Mouse (Mus musculus): ENCODE results near the gene OR5BS1P. TPM values are rescaled to one million over a fixed set of nuclear protein-coding genes. Genes with fewer than 3 reads are reported as not detected.

The OR5BS1P gene
- polyA plus RNA-seq, 1 experiment from 2014 or later = not detected

- no peak overlapping the region for H3K4me3 ChIP-seq (ENCODE audit: low read length)
- H3K27ac ChIP-seq (ENCODE audit: low read depth, low read length) = no peak overlapping the region
- no peak overlapping the region for H3K9ac ChIP-seq (ENCODE audit: low read depth, low read length)
- no peak overlapping the region for H3K4me2 ChIP-seq (ENCODE audit: low read length)
- no peaks in the 10 kb centered on the region for H3K27me3 ChIP-seq (replicated peaks; ENCODE audit: control insufficient read depth, insufficient read depth, low read length)
- 76% methylated on average over 10 of the region's 10 CpGs for WGBS
- H3K4me1 ChIP-seq (ENCODE audit: control insufficient read depth, insufficient read depth, low read depth, low read length) = no peaks in the 10 kb centered on the region
- H3K9me3 ChIP-seq (ENCODE audit: control insufficient read depth, low read length) = no peaks in the 10 kb centered on the region
- H3K36me3 ChIP-seq (ENCODE audit: control insufficient read depth, insufficient read depth, low read length) = no peaks in the 10 kb centered on the region
- no peak for ATAC-seq
Measured at GRCm38 (mm10) chr15:98474958-98475357, 5.3 kb downstream of the OR5BS1P start.

DNA sequence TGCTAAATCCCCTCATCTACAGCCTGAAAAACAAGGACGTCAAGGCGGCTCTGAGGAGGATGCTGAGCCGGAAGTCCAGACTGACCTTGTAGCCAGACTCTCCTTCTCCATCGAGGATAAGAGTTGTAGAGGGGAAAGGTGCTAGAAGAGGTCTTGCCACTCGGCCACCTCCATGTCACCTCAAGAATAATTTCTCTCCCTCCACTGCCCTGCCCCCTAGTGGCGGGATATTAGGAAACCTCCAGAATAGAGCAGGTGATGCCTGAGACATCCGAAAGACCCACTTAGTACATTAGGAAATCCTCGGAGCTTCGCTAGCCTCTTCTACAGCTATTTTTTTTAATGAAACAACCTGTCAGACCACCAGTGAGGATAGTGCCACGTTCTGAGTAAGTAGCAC, 5.7 kb downstream of the OR5BS1P start:
- Histone ChIP-seq H3K36me3 (ENCODE audit: control insufficient read depth, insufficient read depth, low read length) (no peaks in the 10 kb centered on the region), H3K9me3 (ENCODE audit: control insufficient read depth, low read length) (no peaks in the 10 kb centered on the region), H3K4me3 (ENCODE audit: low read length) (no peak overlapping the region), H3K4me1 (ENCODE audit: control insufficient read depth, insufficient read depth, low read depth, low read length) (no peaks in the 10 kb centered on the region), H3K27ac (ENCODE audit: low read depth, low read length) (no peak overlapping the region), H3K4me2 (ENCODE audit: low read length) (no peak overlapping the region), H3K27me3 (replicated peaks; ENCODE audit: control insufficient read depth, insufficient read depth, low read length) (no peaks in the 10 kb centered on the region), H3K9ac (ENCODE audit: low read depth, low read length) (no peak overlapping the region)
- no peak for ATAC-seq
- 60% methylated on average over 10 of the region's 10 CpGs for WGBS

DNA sequence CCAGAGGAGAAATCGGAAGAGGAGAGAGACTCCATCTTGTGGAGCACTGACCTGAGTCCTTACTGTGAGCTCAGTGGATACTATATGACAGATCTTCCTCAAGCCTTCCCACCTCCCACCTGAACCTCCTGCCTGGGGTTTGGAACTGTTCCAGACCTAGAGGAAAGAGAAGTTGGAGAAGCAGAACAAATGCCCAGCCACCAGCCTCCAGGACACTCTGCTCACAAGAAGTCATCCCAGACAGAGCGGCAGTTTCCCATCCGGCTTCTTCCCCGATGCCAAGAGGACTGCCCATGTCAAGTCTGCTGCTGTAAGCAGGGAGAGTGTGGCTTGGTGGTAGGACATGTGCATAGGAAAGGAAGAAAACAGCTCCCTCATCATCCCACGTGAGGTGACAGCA, 6.6 kb downstream of the OR5BS1P start:
- 75% methylated on average over 5 of the region's 5 CpGs for WGBS
- no peaks in the 10 kb centered on the region for H3K9me3 ChIP-seq (ENCODE audit: control insufficient read depth, low read length)

GRCm38 (mm10) chr15:98479568-98480102, 9.9 kb downstream of the OR5BS1P start:
- Histone ChIP-seq H3K4me2 (ENCODE audit: low read length) (no peak overlapping the region), H3K4me3 (ENCODE audit: low read length) (no peak overlapping the region), H3K27ac (ENCODE audit: low read depth, low read length) (no peak overlapping the region), H3K36me3 (ENCODE audit: control insufficient read depth, insufficient read depth, low read length) (no peaks in the 10 kb centered on the region), H3K4me1 (ENCODE audit: control insufficient read depth, insufficient read depth, low read depth, low read length) (no peaks in the 10 kb centered on the region), H3K27me3 (replicated peaks; ENCODE audit: control insufficient read depth, insufficient read depth, low read length) (no peaks in the 10 kb centered on the region), H3K9me3 (ENCODE audit: control insufficient read depth, low read length) (no peaks in the 10 kb centered on the region), H3K9ac (ENCODE audit: low read depth, low read length) (no peak overlapping the region)
- 79% methylated on average over 7 of the region's 7 CpGs for WGBS
- no peak for ATAC-seq

More for the DNA sequence above, 6.6 kb downstream of the OR5BS1P start:
- no peak for ATAC-seq
- Histone ChIP-seq H3K4me1 (ENCODE audit: control insufficient read depth, insufficient read depth, low read depth, low read length) (no peaks in the 10 kb centered on the region), H3K4me2 (ENCODE audit: low read length) (no peak overlapping the region), H3K9ac (ENCODE audit: low read depth, low read length) (no peak overlapping the region), H3K27me3 (replicated peaks; ENCODE audit: control insufficient read depth, insufficient read depth, low read length) (no peaks in the 10 kb centered on the region), H3K4me3 (ENCODE audit: low read length) (no peak overlapping the region), H3K36me3 (ENCODE audit: control insufficient read depth, insufficient read depth, low read length) (no peaks in the 10 kb centered on the region), H3K27ac (ENCODE audit: low read depth, low read length) (no peak overlapping the region)

DNA sequence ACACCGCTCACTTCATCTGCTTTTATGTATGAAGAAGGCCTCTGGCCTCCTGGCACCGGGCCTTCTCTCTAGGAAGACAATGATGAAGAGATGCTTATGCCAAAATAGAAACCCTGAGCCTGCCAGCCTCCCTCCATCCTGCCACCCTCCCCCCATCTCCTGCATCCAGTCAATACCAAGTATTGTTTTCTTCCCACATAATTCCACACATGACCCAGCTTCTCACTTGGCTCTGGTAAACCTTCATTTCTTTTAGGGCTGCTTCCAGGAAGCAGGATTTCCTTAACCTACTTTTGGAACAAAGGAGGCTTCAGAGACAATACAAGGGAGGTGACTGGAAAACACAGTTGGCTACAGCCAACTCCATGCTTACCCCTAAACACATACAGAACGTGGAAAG, 13.0 kb downstream of the OR5BS1P start, which contains the start of gene Lalba:
Gene Lalba, minus strand, starts transcription at position 21 of the 400 bp plus-strand sequence.
- ATAC-seq = no peak
- H3K4me2 ChIP-seq (ENCODE audit: low read length) = no peak within 1 kb of the TSS
- 67% methylated on average over 3 of the region's 3 CpGs for WGBS

GRCm38 (mm10) chr15:98483907-98484886, 14.5 kb downstream of the OR5BS1P start:
- no peaks in the 10 kb centered on the region for H3K27me3 ChIP-seq (replicated peaks; ENCODE audit: control insufficient read depth, insufficient read depth, low read length)
- 78% methylated on average over 18 of the region's 18 CpGs for WGBS
- H3K4me1 ChIP-seq (ENCODE audit: control insufficient read depth, insufficient read depth, low read depth, low read length) = no peaks in the 10 kb centered on the region
- H3K4me3 ChIP-seq (ENCODE audit: low read length) = no peak overlapping the region
- H3K9ac ChIP-seq (ENCODE audit: low read depth, low read length) = no peak overlapping the region
- no peak overlapping the region for H3K4me2 ChIP-seq (ENCODE audit: low read length)
- no peaks in the 10 kb centered on the region for H3K36me3 ChIP-seq (ENCODE audit: control insufficient read depth, insufficient read depth, low read length)
- H3K27ac ChIP-seq (ENCODE audit: low read depth, low read length) = no peak overlapping the region
- no peaks in the 10 kb centered on the region for H3K9me3 ChIP-seq (ENCODE audit: control insufficient read depth, low read length)
- no peak for ATAC-seq

More for the DNA sequence above, 13.0 kb downstream of the OR5BS1P start, which contains the start of gene Lalba:
- Histone ChIP-seq H3K9me3 (ENCODE audit: control insufficient read depth, low read length) (no peaks in the 10 kb centered on the region), H3K4me1 (ENCODE audit: control insufficient read depth, insufficient read depth, low read depth, low read length) (no peaks in the 10 kb centered on the region), H3K27me3 (replicated peaks; ENCODE audit: control insufficient read depth, insufficient read depth, low read length) (no peaks in the 10 kb centered on the region), H3K9ac (ENCODE audit: low read depth, low read length) (no peak within 1 kb of the TSS), H3K4me3 (ENCODE audit: low read length) (no peak within 1 kb of the TSS), H3K36me3 (ENCODE audit: control insufficient read depth, insufficient read depth, low read length) (no peaks in the 10 kb centered on the region), H3K27ac (ENCODE audit: low read depth, low read length) (no peak within 1 kb of the TSS)

- WGBS = 96% methylated on average over 8 of the region's 8 CpGs
- H3K27ac ChIP-seq (ENCODE audit: low read depth, low read length) = no peak overlapping the region
- ATAC-seq = no peak
Measured at GRCm38 (mm10) chr15:98486433-98487021, 16.8 kb downstream of the OR5BS1P start.

DNA sequence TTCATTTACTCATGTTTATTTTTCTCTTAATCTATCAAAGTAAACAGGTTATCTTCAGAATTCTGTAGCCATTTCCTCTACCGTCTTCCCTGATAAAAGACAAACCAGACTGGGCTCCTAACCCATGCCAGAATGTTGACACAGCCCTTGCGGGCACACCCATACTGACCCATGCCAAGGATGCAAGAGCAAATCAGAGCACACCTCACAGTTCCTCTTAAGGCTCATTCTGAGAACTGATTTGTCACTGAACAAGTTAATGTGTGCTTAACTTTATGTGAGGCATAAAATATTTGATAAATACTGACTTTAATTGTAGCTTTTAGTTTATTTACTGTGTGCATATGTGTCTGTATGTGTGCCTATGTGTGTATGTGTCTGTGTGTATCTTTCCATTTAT, 21.6 kb downstream of the OR5BS1P start:
- Histone ChIP-seq H3K27ac (ENCODE audit: low read depth, low read length) (no peak overlapping the region), H3K4me3 (ENCODE audit: low read length) (no peak overlapping the region), H3K36me3 (ENCODE audit: control insufficient read depth, insufficient read depth, low read length) (no peaks in the 10 kb centered on the region), H3K9ac (ENCODE audit: low read depth, low read length) (no peak overlapping the region), H3K9me3 (ENCODE audit: control insufficient read depth, low read length) (no peaks in the 10 kb centered on the region), H3K4me1 (ENCODE audit: control insufficient read depth, insufficient read depth, low read depth, low read length) (no peaks in the 10 kb centered on the region), H3K4me2 (ENCODE audit: low read length) (no peak overlapping the region), H3K27me3 (replicated peaks; ENCODE audit: control insufficient read depth, insufficient read depth, low read length) (no peaks in the 10 kb centered on the region)
- 83% methylated on average over 2 of the region's 2 CpGs for WGBS
- ATAC-seq = no peak

More at GRCm38 (mm10) chr15:98486433-98487021, 16.8 kb downstream of the OR5BS1P start:
- H3K9me3 ChIP-seq (ENCODE audit: control insufficient read depth, low read length) = no peaks in the 10 kb centered on the region
- H3K4me1 ChIP-seq (ENCODE audit: control insufficient read depth, insufficient read depth, low read depth, low read length) = no peaks in the 10 kb centered on the region
- no peak overlapping the region for H3K4me3 ChIP-seq (ENCODE audit: low read length)
- H3K36me3 ChIP-seq (ENCODE audit: control insufficient read depth, insufficient read depth, low read length) = no peaks in the 10 kb centered on the region
- no peak overlapping the region for H3K4me2 ChIP-seq (ENCODE audit: low read length)
- H3K9ac ChIP-seq (ENCODE audit: low read depth, low read length) = no peak overlapping the region
- H3K27me3 ChIP-seq (replicated peaks; ENCODE audit: control insufficient read depth, insufficient read depth, low read length) = no peaks in the 10 kb centered on the region

GRCm38 (mm10) chr15:98492102-98492501, 22.4 kb downstream of the OR5BS1P start, which contains the start of gene Olfr279:
Olfr279 (plus strand) TSS chr15:98492402.
- no peak within 1 kb of the TSS for H3K4me2 ChIP-seq (ENCODE audit: low read length)
- H3K36me3 ChIP-seq (ENCODE audit: control insufficient read depth, insufficient read depth, low read length) = no peaks in the 10 kb centered on the region
- no peak for ATAC-seq
- no peaks in the 10 kb centered on the region for H3K27me3 ChIP-seq (replicated peaks; ENCODE audit: control insufficient read depth, insufficient read depth, low read length)
- no peak within 1 kb of the TSS for H3K4me3 ChIP-seq (ENCODE audit: low read length)
- 63% methylated on average over 4 of the region's 4 CpGs for WGBS
- no peaks in the 10 kb centered on the region for H3K4me1 ChIP-seq (ENCODE audit: control insufficient read depth, insufficient read depth, low read depth, low read length)
- H3K9ac ChIP-seq (ENCODE audit: low read depth, low read length) = no peak within 1 kb of the TSS
- H3K27ac ChIP-seq (ENCODE audit: low read depth, low read length) = no peak within 1 kb of the TSS
- no peaks in the 10 kb centered on the region for H3K9me3 ChIP-seq (ENCODE audit: control insufficient read depth, low read length)
